Mouse (Mus musculus) kidney, adult 2 months (tissue): ENCODE measurements around the gene Dnah8.

Experiments used
- CTCF ChIP-seq: fragments of 200-500 bp; conservative IDR thresholded peaks from 2 replicates; pipeline ENCODE4 v1.5.1; 2011; ENCODE audit warnings: low read depth, mild to moderate bottlenecking, control low read depth, low read length, moderate library complexity, mixed read lengths; ENCODE audit not compliant: insufficient read depth, insufficient read length
- POLR2A ChIP-seq: fragments of 200-500 bp; IDR thresholded peaks from one replicate; pipeline ENCODE4 v1.6.1; 2011; ENCODE audit warnings: low read depth, low read length, control low read depth

GRCm38 (mm10) chr17:30690181-30690580 lies 66.0 kb downstream of the Dnah8 start:
- TF ChIP-seq CTCF (no peak), POLR2A (no peak)
